Comparison of ENCODE assay signal across 19 mouse cellular contexts in the genomic region with DNA sequence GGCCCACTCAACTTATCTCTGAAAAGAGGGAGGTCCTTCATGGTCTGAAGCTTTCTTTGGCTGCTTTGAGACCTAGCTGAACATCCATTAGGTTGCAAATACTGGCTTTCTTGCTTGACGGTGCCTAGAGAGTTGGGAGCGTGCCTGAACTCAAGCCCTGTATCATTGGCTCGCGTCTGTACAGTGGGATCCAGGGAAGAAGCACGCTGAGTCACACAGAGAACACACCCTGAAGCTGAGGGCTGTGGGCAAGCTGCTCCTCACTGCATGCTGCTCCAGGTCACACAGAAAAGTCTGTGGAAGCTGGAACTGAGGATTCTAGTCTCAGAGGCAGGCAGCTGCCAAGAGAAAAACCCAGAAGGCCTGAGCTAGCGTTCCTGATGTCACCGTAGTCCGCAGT.
DNase-seq lines count a peak whose midpoint lies in the region; ATAC-seq lines count a peak whose summit lies in the region.
"Had no signal": no experiment of that assay in that cellular context is flagged by ENCODE, and none has a peak within 500 bp of the region (broad histone marks: within the 10 kb centered on the region; RNA-seq: fewer than 3 reads in every experiment).

No protein-coding gene starts in this region.

- intact Hi-C loops in gastrocnemius, postnatal 36 days (cut with DNase I) = no loop called here
- intact Hi-C loops in heart, postnatal 10 days (cut with DNase I) = no loop called here
- intact Hi-C loops in gastrocnemius, postnatal 14 days (cut with DNase I; ENCODE audit: low total_unique reads) = no loop called here

- DNase-seq in gastrocnemius, adult 18-20 months (ENCODE audit: low spot score) = peak; percentile 36
- DNase-seq in gastrocnemius, postnatal 36 days = no peak
- peak; percentile 34 to 37 for DNase-seq in heart, postnatal 10 days
- DNase-seq in heart, postnatal 4 days = no peak
- DNase-seq in gastrocnemius, postnatal 14 days = peak; percentile 22
- DNase-seq in skeletal muscle tissue, adult 2 months (ENCODE audit: low read depth, low spot score) = peak; percentile 40
- no peak for DNase-seq in testis, postnatal 14 days (ENCODE audit: low spot score)
- DNase-seq: adrenal gland, adult 8-10 months; cerebellum, adult 8-10 months; cerebellum, postnatal 36 days; embryo, embryonic 11 days; kidney, adult 2 months; liver; lung, postnatal 4 days; midbrain, embryonic 14.5 days; thymus, adult 2 months; thymus, postnatal 4 days had no signal

- no peak for ATAC-seq in CD4-positive, CD25-positive, alpha-beta regulatory T cell, adult 4 months
- ATAC-seq: forebrain, embryonic 13.5 days had no signal

Comparison
In these comparisons a context has a peak if more than half of its experiments do, and no peak if none do; other contexts are left out.
1. DNase-seq: peak in gastrocnemius, adult 18-20 months (single experiment), heart, postnatal 10 days (2 of 2), gastrocnemius, postnatal 14 days (single experiment) and skeletal muscle tissue, adult 2 months (single experiment); none in gastrocnemius, postnatal 36 days (0 of 2), heart, postnatal 4 days (single experiment) and testis, postnatal 14 days (single experiment).